ENCODE assay signal across 8 mouse cellular contexts in the genomic region with DNA sequence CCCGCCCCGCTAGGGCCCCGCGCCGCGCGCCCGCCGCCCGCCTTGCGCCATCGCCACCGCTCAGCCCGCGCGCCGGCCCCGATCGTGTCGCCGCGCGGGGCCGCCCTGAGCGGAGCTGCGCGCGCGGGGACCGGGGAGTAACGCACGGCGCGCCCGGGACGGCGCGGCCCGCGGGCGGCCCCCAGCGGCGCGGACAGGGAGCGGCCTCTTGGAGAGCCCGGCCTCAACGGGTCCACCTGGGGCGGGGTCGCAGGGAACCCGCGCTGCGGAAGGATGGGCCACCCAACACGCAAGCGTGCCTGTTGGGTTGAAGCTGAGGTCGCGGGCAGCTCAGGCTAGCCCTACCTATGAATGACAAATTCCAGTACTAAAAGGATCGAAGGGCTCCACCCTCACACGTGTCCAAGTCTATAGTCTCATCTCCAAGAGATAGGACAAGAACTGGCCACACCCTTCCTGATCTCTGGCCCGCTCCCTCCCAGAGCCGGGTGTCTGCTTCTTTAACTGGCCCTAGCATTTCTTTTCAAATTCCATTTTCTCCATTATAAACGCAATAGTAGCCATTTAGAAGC. TPM values are rescaled to one million over a fixed set of nuclear protein-coding genes. Genes with fewer than 3 reads are reported as not detected.
DNase-seq lines count a peak whose midpoint lies in the region; ATAC-seq lines count a peak whose summit lies in the region.
"Had no signal": no experiment of that assay in that cellular context is flagged by ENCODE, and none has a peak within 500 bp of the region (broad histone marks: within the 10 kb centered on the region; RNA-seq: fewer than 3 reads in every experiment).

A gene (minus strand): TSS at position 228 of the 572 bp plus-strand sequence.

- peaks cover 3% of the 10 kb centered on the region; the same call in 1 of the 2 replicates for H3K27me3 ChIP-seq in hindbrain, embryonic 15.5 days
- H3K27me3 ChIP-seq in megakaryocyte, embryonic 14.5 days (replicated peaks), result peaks cover 9% of the 10 kb centered on the region

- H3K4me2 ChIP-seq in hindbrain, embryonic 15.5 days, result peak within 1 kb of the TSS; percentile 76

- peaks cover 28% of the 10 kb centered on the region for H3K4me1 ChIP-seq in hindbrain, embryonic 15.5 days (replicated peaks)
- H3K4me1 ChIP-seq in megakaryocyte, embryonic 14.5 days, result peaks cover 65% of the 10 kb centered on the region

- H3K36me3 ChIP-seq in hindbrain, embryonic 15.5 days, result no peaks in the 10 kb centered on the region
- peaks cover 22% of the 10 kb centered on the region for H3K36me3 ChIP-seq in megakaryocyte, embryonic 14.5 days (replicated peaks; ENCODE audit: low read length)

- H3K4me3 ChIP-seq in hindbrain, embryonic 15.5 days, result peak within 1 kb of the TSS; percentile 83
- peak within 1 kb of the TSS; percentile 97 for H3K4me3 ChIP-seq in megakaryocyte, embryonic 14.5 days (replicated peaks)
- H3K4me3 ChIP-seq: myocyte had no signal

- peak within 1 kb of the TSS; percentile 92 for H3K9ac ChIP-seq in hindbrain, embryonic 15.5 days

- 4% methylated on average over 50 of the region's 61 CpGs for WGBS in hindbrain, embryonic 15.5 days

- DNase-seq in MEL-GATA-1-ER (ENCODE audit: extremely low read depth, low read depth), result peak; percentile 69
- DNase-seq in c-Kit-positive CD71-positive TER-119-negative erythroid progenitor cells, embryonic 14.5 days (ENCODE audit: low read depth), result peak; percentile 54
- peak; percentile 56 to 57 for DNase-seq in left cerebral cortex, adult 8-10 months (ENCODE audit: low spot score in 2 of 2)
- peak; percentile 73 for DNase-seq in right cerebral cortex, postnatal 4 days

- H3K27ac ChIP-seq in hindbrain, embryonic 15.5 days (replicated peaks), result peak within 1 kb of the TSS; percentile 81

- H3K9me3 ChIP-seq in hindbrain, embryonic 15.5 days, result no peaks in the 10 kb centered on the region
- H3K9me3 ChIP-seq in megakaryocyte, embryonic 14.5 days, result no peaks in the 10 kb centered on the region

- ATAC-seq in frontal cortex, adult (ENCODE audit: low TSS enrichment), result peak; percentile 46
- ATAC-seq in hindbrain, embryonic 15.5 days (ENCODE audit: low FRiP score, low read depth), result peak; percentile 88

RNA-seq across cellular contexts. Expression of the gene that starts here (rescaled TPM):
- 124 and 132 TPM in 2 replicates for polyA plus RNA-seq in hindbrain, embryonic 15.5 days (2015; fragmentation: Nextera tagmentation; extraction: Ambion mirVana)
- 100 to 1,000 TPM; 207 to 227 (median 217) TPM for total RNA-seq in left cerebral cortex, adult 8-10 months (2022)
- polyA plus RNA-seq in megakaryocyte, embryonic 14.5 days (2012; ENCODE audit: insufficient read depth, low replicate concordance), result 25.6 and 59.2 TPM in 2 replicates

Comparison
In these comparisons a context has a peak if more than half of its experiments do, and no peak if none do; other contexts are left out.
1. Peak in every context shown above with its lines: DNase-seq, ATAC-seq, H3K4me3 ChIP-seq and H3K27ac ChIP-seq.